8 mouse cellular contexts compared by ENCODE assay signal in the genomic region with DNA sequence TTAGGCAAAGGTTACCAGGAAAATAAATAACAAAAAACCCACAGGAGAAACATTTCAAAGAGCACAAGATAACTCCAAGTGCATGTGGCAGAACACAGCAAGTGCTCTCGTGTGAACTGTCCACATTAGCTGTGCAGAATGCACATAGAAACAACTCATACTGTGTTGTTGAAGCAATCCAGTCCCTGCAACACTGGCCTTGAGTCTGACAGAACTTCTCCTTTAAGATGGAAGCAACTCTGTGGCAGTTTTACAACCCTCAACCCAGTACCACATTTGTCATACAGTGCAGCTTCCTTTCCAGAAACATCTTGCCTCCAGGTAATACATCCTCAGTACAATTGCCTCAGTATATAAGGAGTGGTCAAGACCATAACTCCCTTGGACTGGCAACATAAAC. TPM values are rescaled to one million over a fixed set of nuclear protein-coding genes. Genes with fewer than 3 reads are reported as not detected.
DNase-seq lines count a peak whose midpoint lies in the region; ATAC-seq and TF ChIP-seq lines count a peak whose summit lies in the region.

No protein-coding gene starts in this region.

- H3K4me2 ChIP-seq in heart, embryonic 12.5 days: peak overlapping the region; percentile 95
- peak overlapping the region; percentile 92 for H3K4me2 ChIP-seq in hindbrain, embryonic 14.5 days (replicated peaks)

- TF ChIP-seq POLR2A in MEL (IDR thresholded peaks at IDR 0.05; ENCODE audit: control insufficient read depth in 1 of 2, insufficient read depth in 1 of 2, low read depth in 1 of 2, low read length in 2 of 2, poor library complexity in 1 of 2): no peak
- TF ChIP-seq POLR2A in thymus, adult 2 months (IDR thresholded peaks at IDR 0.05; ENCODE audit: control insufficient read depth, extremely low read depth, insufficient read depth, low read length, poor library complexity): no peak

- no peak overlapping the region for H3K9ac ChIP-seq in heart, embryonic 12.5 days
- H3K9ac ChIP-seq in MEL (ENCODE audit: control insufficient read depth, low read depth, low read length, poor library complexity, severe bottlenecking): peak overlapping the region; percentile 86
- peak overlapping the region; percentile 88; the same call in 1 of the 2 replicates for H3K9ac ChIP-seq in hindbrain, embryonic 14.5 days

- H3K4me3 ChIP-seq in heart, embryonic 12.5 days: peak overlapping the region; percentile 71
- H3K4me3 ChIP-seq in MEL (ENCODE audit: control insufficient read depth in 1 of 2, insufficient read depth in 1 of 2, low read depth in 2 of 2, low read length in 2 of 2): peak overlapping the region; percentile 79 to 85
- peak overlapping the region; percentile 76; the same call in 1 of the 2 replicates for H3K4me3 ChIP-seq in hindbrain, embryonic 14.5 days (replicated peaks; ENCODE audit: low read length)
- H3K4me3 ChIP-seq in midbrain, embryonic 10.5 days: peak overlapping the region; percentile 91
- H3K4me3 ChIP-seq in thymus, adult 2 months (ENCODE audit: control insufficient read depth, insufficient read depth, low read length): no peak overlapping the region

- no peak overlapping the region for H3K27ac ChIP-seq in heart, embryonic 12.5 days (ENCODE audit: poor library complexity, severe bottlenecking)
- peak overlapping the region; percentile 2; the same call in 1 of the 2 replicates for H3K27ac ChIP-seq in MEL (ENCODE audit: control insufficient read depth, low read depth, low read length)
- H3K27ac ChIP-seq in hindbrain, embryonic 14.5 days: no peak overlapping the region
- no peak overlapping the region for H3K27ac ChIP-seq in midbrain, embryonic 10.5 days (replicated peaks)
- no peak overlapping the region; the same call in 1 of the 2 replicates for H3K27ac ChIP-seq in thymus, adult 2 months (ENCODE audit: control insufficient read depth, insufficient read depth, low read length)

- H3K27me3 ChIP-seq in heart, embryonic 12.5 days (replicated peaks): no peaks in the 10 kb centered on the region
- no peaks in the 10 kb centered on the region for H3K27me3 ChIP-seq in MEL (ENCODE audit: control insufficient read depth in 1 of 2, insufficient read depth in 2 of 2, low read length in 2 of 2)
- no peaks in the 10 kb centered on the region for H3K27me3 ChIP-seq in hindbrain, embryonic 14.5 days (ENCODE audit: control insufficient read depth, insufficient read depth, low read length)
- no peaks in the 10 kb centered on the region for H3K27me3 ChIP-seq in midbrain, embryonic 10.5 days (ENCODE audit: low read depth, poor library complexity, severe bottlenecking)
- H3K27me3 ChIP-seq in thymus, adult 2 months (ENCODE audit: control insufficient read depth, insufficient read depth, low read length): no peaks in the 10 kb centered on the region

- no peak for ATAC-seq in heart, embryonic 12.5 days (ENCODE audit: insufficient number of reproducible peaks, low FRiP score)
- ATAC-seq in hindbrain, embryonic 14.5 days (ENCODE audit: low FRiP score): no peak

- H3K36me3 ChIP-seq in heart, embryonic 12.5 days: peaks cover 17% of the 10 kb centered on the region; the same call in 1 of the 2 replicates
- peaks cover 7 to 52% of the 10 kb centered on the region in 2 experiments for H3K36me3 ChIP-seq in MEL (ENCODE audit: control insufficient read depth in 1 of 2, insufficient read depth in 2 of 2, low read length in 2 of 2)
- H3K36me3 ChIP-seq in hindbrain, embryonic 14.5 days (replicated peaks; ENCODE audit: control insufficient read depth, insufficient read depth): peaks cover 16% of the 10 kb centered on the region
- peaks cover 29% of the 10 kb centered on the region for H3K36me3 ChIP-seq in midbrain, embryonic 10.5 days
- H3K36me3 ChIP-seq in thymus, adult 2 months (ENCODE audit: control insufficient read depth, insufficient read depth, low read length): no peaks in the 10 kb centered on the region

- WGBS in heart, embryonic 12.5 days: 50% methylated on average over 1 of the region's 1 CpGs
- 76% methylated on average over 1 of the region's 1 CpGs for WGBS in hindbrain, embryonic 14.5 days
- 69% methylated on average over 1 of the region's 1 CpGs for WGBS in midbrain, embryonic 10.5 days
- WGBS in thymus, adult 2 months: 2% methylated on average over 1 of the region's 1 CpGs

- TF ChIP-seq RAD21 in MEL (IDR thresholded peaks at IDR 0.05; ENCODE audit: low read depth, low read length): no peak

- no peaks in the 10 kb centered on the region for H3K9me3 ChIP-seq in heart, embryonic 12.5 days (replicated peaks)
- no peaks in the 10 kb centered on the region for H3K9me3 ChIP-seq in MEL (replicated peaks; ENCODE audit: insufficient read depth, low read length)
- no peaks in the 10 kb centered on the region for H3K9me3 ChIP-seq in hindbrain, embryonic 14.5 days (ENCODE audit: control insufficient read depth, low read length)
- no peaks in the 10 kb centered on the region for H3K9me3 ChIP-seq in midbrain, embryonic 10.5 days (replicated peaks)

- TF ChIP-seq EP300 in MEL (IDR thresholded peaks at IDR 0.05; ENCODE audit: low read depth in 1 of 2, low read length in 2 of 2): no peak

- no peak for TF ChIP-seq CTCF in MEL (IDR thresholded peaks at IDR 0.05 in 2 of 3, conservative IDR thresholded peaks at IDR 0.05 in 1 of 3; ENCODE audit: control insufficient read depth in 1 of 3, insufficient read depth in 1 of 3, low read depth in 2 of 3, low read length in 3 of 3, poor library complexity in 1 of 3, severe bottlenecking in 1 of 3)
- no peak for TF ChIP-seq CTCF in thymus, adult 2 months (IDR thresholded peaks at IDR 0.05; ENCODE audit: borderline replicate concordance, control insufficient read depth, extremely low read depth, insufficient read depth, low read length, poor library complexity)

- H3K79me2 ChIP-seq in MEL (ENCODE audit: control insufficient read depth, insufficient read depth, low read length, poor library complexity): peaks cover 63% of the 10 kb centered on the region

- H3K4me1 ChIP-seq in heart, embryonic 12.5 days (replicated peaks): peaks cover 58% of the 10 kb centered on the region
- H3K4me1 ChIP-seq in MEL (ENCODE audit: control insufficient read depth in 1 of 2, insufficient read depth in 2 of 2, low read length in 2 of 2): peaks cover 34 to 35% of the 10 kb centered on the region in 2 experiments
- H3K4me1 ChIP-seq in hindbrain, embryonic 14.5 days (replicated peaks; ENCODE audit: control insufficient read depth, insufficient read depth, low read length): peaks cover 43% of the 10 kb centered on the region
- H3K4me1 ChIP-seq in midbrain, embryonic 10.5 days: peaks cover 39% of the 10 kb centered on the region
- H3K4me1 ChIP-seq in thymus, adult 2 months (replicated peaks; ENCODE audit: control insufficient read depth, insufficient read depth, low read length): peaks cover 31% of the 10 kb centered on the region

- no peak for DNase-seq in heart, adult 8-10 months (ENCODE audit: low spot score)
- DNase-seq in MEL (ENCODE audit: low read depth, low spot score): peak; percentile 49
- DNase-seq in hindbrain, embryonic 14.5 days (ENCODE audit: low spot score): no peak
- no peak for DNase-seq in midbrain, embryonic 10.5 days (ENCODE audit: low spot score)
- no peak for DNase-seq in yolk sac, embryonic 10.5 days (ENCODE audit: low spot score)
- no peak for DNase-seq in layer of hippocampus, adult 9-11 months
- no peak for DNase-seq in thymus, adult 2 months

RNA-seq across cellular contexts. Expression of gene Ppp6r1, which starts 2.0 kb away (rescaled TPM):
- polyA plus RNA-seq in heart, embryonic 12.5 days (2016; fragmentation: Nextera tagmentation; extraction: Ambion mirVana): 9.8 and 10.2 TPM in 2 replicates
- total RNA-seq in heart, adult 8-10 months (2022): 10 to 100 TPM; 70.5 to 77.7 (median 75.8) TPM
- 89.5 and 93.1 TPM in 2 replicates for total RNA-seq in MEL (2012; rRNA removed)
- polyA plus RNA-seq in MEL (2012; ENCODE audit: insufficient read depth in 1 of 2, insufficient read length in 2 of 2, low read depth in 1 of 2, low replicate concordance in 2 of 2, missing spikeins in 1 of 2): 100 to 1,000 TPM in 1 of 2 experiments, not detected in 1; 167 TPM
- 6.2 and 8.4 TPM in 2 replicates for polyA plus RNA-seq in hindbrain, embryonic 14.5 days (2014; fragmentation: Nextera tagmentation; extraction: Ambion mirVana)
- 9.2 and 9.8 TPM in 2 replicates for polyA plus RNA-seq in midbrain, embryonic 10.5 days (2016; fragmentation: Nextera tagmentation; extraction: Ambion mirVana)
- 419 and 475 TPM in 2 replicates for polyA plus RNA-seq in thymus, adult 2 months (2012; rRNA removed)

RNA-seq across cellular contexts. Expression of gene Tmem86b, which starts 25.6 kb away (rescaled TPM):
- 3.2 and 3.7 TPM in 2 replicates for polyA plus RNA-seq in heart, embryonic 12.5 days (2016; fragmentation: Nextera tagmentation; extraction: Ambion mirVana)
- total RNA-seq in heart, adult 8-10 months (2022): 1 to 10 TPM; 4.2 to 6.0 (median 4.8) TPM
- total RNA-seq in MEL (2012; rRNA removed): 9.4 and 10.2 TPM in 2 replicates
- polyA plus RNA-seq in MEL (2012; ENCODE audit: insufficient read depth in 1 of 2, insufficient read length in 2 of 2, low read depth in 1 of 2, low replicate concordance in 2 of 2, missing spikeins in 1 of 2): 10 to 100 TPM in 1 of 2 experiments, not detected in 1; 31.6 TPM
- polyA plus RNA-seq in hindbrain, embryonic 14.5 days (2014; fragmentation: Nextera tagmentation; extraction: Ambion mirVana): 2.0 and 2.7 TPM in 2 replicates
- polyA plus RNA-seq in midbrain, embryonic 10.5 days (2016; fragmentation: Nextera tagmentation; extraction: Ambion mirVana): 1.8 and 2.8 TPM in 2 replicates
- polyA plus RNA-seq in thymus, adult 2 months (2012; rRNA removed): 103 and 113 TPM in 2 replicates

RNA-seq across cellular contexts. Expression of gene Hspbp1, which starts 28.1 kb away (rescaled TPM):
- polyA plus RNA-seq in heart, embryonic 12.5 days (2016; fragmentation: Nextera tagmentation; extraction: Ambion mirVana): 78.2 and 84.7 TPM in 2 replicates
- 10 to 100 TPM; 28.4 to 36.3 (median 33.5) TPM for total RNA-seq in heart, adult 8-10 months (2022)
- total RNA-seq in MEL (2012; rRNA removed): 101 and 111 TPM in 2 replicates
- 100 to 1,000 TPM in 1 of 2 experiments, not detected in 1; 101 TPM for polyA plus RNA-seq in MEL (2012; ENCODE audit: insufficient read depth in 1 of 2, insufficient read length in 2 of 2, low read depth in 1 of 2, low replicate concordance in 2 of 2, missing spikeins in 1 of 2)
- 146 and 154 TPM in 2 replicates for polyA plus RNA-seq in hindbrain, embryonic 14.5 days (2014; fragmentation: Nextera tagmentation; extraction: Ambion mirVana)
- 132 and 142 TPM in 2 replicates for polyA plus RNA-seq in midbrain, embryonic 10.5 days (2016; fragmentation: Nextera tagmentation; extraction: Ambion mirVana)
- 53.0 and 55.4 TPM in 2 replicates for polyA plus RNA-seq in thymus, adult 2 months (2012; rRNA removed)

RNA-seq across cellular contexts. Expression of gene Brsk1, which starts 33.6 kb away (rescaled TPM):
- polyA plus RNA-seq in heart, embryonic 12.5 days (2016; fragmentation: Nextera tagmentation; extraction: Ambion mirVana): 1.0 and 1.7 TPM in 2 replicates
- total RNA-seq in heart, adult 8-10 months (2022): 1 to 10 TPM in 2 of 4 experiments, under 1 TPM in 2; 0.57 to 1.2 (median 0.98) TPM
- not detected in 2 replicates for total RNA-seq in MEL (2012; rRNA removed)
- polyA plus RNA-seq in MEL (2012; ENCODE audit: insufficient read depth in 1 of 2, insufficient read length in 2 of 2, low read depth in 1 of 2, low replicate concordance in 2 of 2, missing spikeins in 1 of 2): under 1 TPM in 1 of 2 experiments, not detected in 1; 0.06 TPM
- 10.3 and 10.5 TPM in 2 replicates for polyA plus RNA-seq in hindbrain, embryonic 14.5 days (2014; fragmentation: Nextera tagmentation; extraction: Ambion mirVana)
- polyA plus RNA-seq in midbrain, embryonic 10.5 days (2016; fragmentation: Nextera tagmentation; extraction: Ambion mirVana): 1.7 and 2.3 TPM in 2 replicates
- 0.71 and 0.84 TPM in 2 replicates for polyA plus RNA-seq in thymus, adult 2 months (2012; rRNA removed)

RNA-seq across cellular contexts. Expression of gene Ptprh, which starts 53.0 kb away (rescaled TPM):
- not detected in 2 replicates for polyA plus RNA-seq in heart, embryonic 12.5 days (2016; fragmentation: Nextera tagmentation; extraction: Ambion mirVana)
- not detected for total RNA-seq in heart, adult 8-10 months (2022)
- not detected in 2 replicates for total RNA-seq in MEL (2012; rRNA removed)
- not detected for polyA plus RNA-seq in MEL (2012; ENCODE audit: insufficient read depth in 1 of 2, insufficient read length in 2 of 2, low read depth in 1 of 2, low replicate concordance in 2 of 2, missing spikeins in 1 of 2)
- 0.17 and 0.55 TPM in 2 replicates for polyA plus RNA-seq in hindbrain, embryonic 14.5 days (2014; fragmentation: Nextera tagmentation; extraction: Ambion mirVana)
- not detected in 2 replicates for polyA plus RNA-seq in midbrain, embryonic 10.5 days (2016; fragmentation: Nextera tagmentation; extraction: Ambion mirVana)
- polyA plus RNA-seq in thymus, adult 2 months (2012; rRNA removed): 0.11 and 0.15 TPM in 2 replicates
